Mouse (Mus musculus): ENCODE measurements around the gene Tmem104. TPM values are rescaled to one million over a fixed set of nuclear protein-coding genes. Genes with fewer than 3 reads are reported as not detected.

Gene Tmem104
- polyA plus RNA-seq, 1 experiment from 2014 or later = 7.7 TPM

- Histone ChIP-seq H3K4me3 (ENCODE audit: low read depth, low read length) (peak overlapping the region; percentile 36), H3K4me2 (ENCODE audit: low read depth, low read length) (peak overlapping the region; percentile 69), H3K36me3 (replicated peaks; ENCODE audit: control insufficient read depth, insufficient read depth, low read depth, low read length) (no peaks in the 10 kb centered on the region), H3K27ac (replicated peaks; ENCODE audit: low read depth, low read length) (no peak overlapping the region), H3K4me1 (ENCODE audit: control insufficient read depth, insufficient read depth, low read length) (peaks cover 13% of the 10 kb centered on the region), H3K27me3 (ENCODE audit: control insufficient read depth, insufficient read depth, low read length) (peaks cover 61% of the 10 kb centered on the region), H3K9me3 (replicated peaks; ENCODE audit: control insufficient read depth, low read length) (no peaks in the 10 kb centered on the region), H3K9ac (replicated peaks; ENCODE audit: low read length) (no peak overlapping the region)
- DNase-seq (ENCODE audit: low spot score) (no peak), ATAC-seq (replicated peaks; ENCODE audit: insufficient number of reproducible peaks, low FRiP score, low TSS enrichment, low read depth) (no peak)
- WGBS = 1% methylated on average over 22 of the region's 22 CpGs
Observed at GRCm38 (mm10) chr11:115266400-115266778, 79.1 kb downstream of the Tmem104 start.

GRCm38 (mm10) chr11:115267061-115267883, 80.0 kb downstream of the Tmem104 start, which contains the start of gene Grin2c:
Grin2c (minus strand) TSS chr11:115267243.
- Histone ChIP-seq H3K4me2 (ENCODE audit: low read depth, low read length) (peak within 1 kb of the TSS; percentile 69), H3K4me3 (ENCODE audit: low read depth, low read length) (peak within 1 kb of the TSS; percentile 36), H3K9ac (replicated peaks; ENCODE audit: low read length) (peak within 1 kb of the TSS; percentile 22; the same call in 1 of the 2 replicates), H3K36me3 (replicated peaks; ENCODE audit: control insufficient read depth, insufficient read depth, low read depth, low read length) (no peaks in the 10 kb centered on the region), H3K4me1 (ENCODE audit: control insufficient read depth, insufficient read depth, low read length) (peaks cover 13% of the 10 kb centered on the region), H3K27me3 (ENCODE audit: control insufficient read depth, insufficient read depth, low read length) (peaks cover 53% of the 10 kb centered on the region), H3K27ac (replicated peaks; ENCODE audit: low read depth, low read length) (no peak within 1 kb of the TSS), H3K9me3 (replicated peaks; ENCODE audit: control insufficient read depth, low read length) (no peaks in the 10 kb centered on the region)
- ATAC-seq (replicated peaks; ENCODE audit: insufficient number of reproducible peaks, low FRiP score, low TSS enrichment, low read depth) = no peak
- DNase-seq (ENCODE audit: low spot score) = no peak
- WGBS = 7% methylated on average over 38 of the region's 50 CpGs

- ATAC-seq (replicated peaks; ENCODE audit: insufficient number of reproducible peaks, low FRiP score, low TSS enrichment, low read depth) (no peak), DNase-seq (ENCODE audit: low spot score) (no peak)
- Histone ChIP-seq H3K4me2 (ENCODE audit: low read depth, low read length) (no peak overlapping the region), H3K36me3 (replicated peaks; ENCODE audit: control insufficient read depth, insufficient read depth, low read depth, low read length) (no peaks in the 10 kb centered on the region), H3K27ac (replicated peaks; ENCODE audit: low read depth, low read length) (no peak overlapping the region), H3K9me3 (replicated peaks; ENCODE audit: control insufficient read depth, low read length) (no peaks in the 10 kb centered on the region), H3K27me3 (ENCODE audit: control insufficient read depth, insufficient read depth, low read length) (peaks cover 51% of the 10 kb centered on the region), H3K4me3 (ENCODE audit: low read depth, low read length) (no peak overlapping the region), H3K9ac (replicated peaks; ENCODE audit: low read length) (no peak overlapping the region), H3K4me1 (ENCODE audit: control insufficient read depth, insufficient read depth, low read length) (peaks cover 13% of the 10 kb centered on the region)
- 72% methylated on average over 11 of the region's 11 CpGs for WGBS
Observed at GRCm38 (mm10) chr11:115267958-115268357, 80.7 kb downstream of the Tmem104 start.

GRCm38 (mm10) chr11:115269330-115270066, 82.2 kb downstream of the Tmem104 start:
- Histone ChIP-seq H3K4me1 (ENCODE audit: control insufficient read depth, insufficient read depth, low read length) (peaks cover 13% of the 10 kb centered on the region), H3K9ac (replicated peaks; ENCODE audit: low read length) (no peak overlapping the region), H3K27ac (replicated peaks; ENCODE audit: low read depth, low read length) (no peak overlapping the region), H3K9me3 (replicated peaks; ENCODE audit: control insufficient read depth, low read length) (no peaks in the 10 kb centered on the region), H3K4me2 (ENCODE audit: low read depth, low read length) (no peak overlapping the region), H3K27me3 (ENCODE audit: control insufficient read depth, insufficient read depth, low read length) (peaks cover 42% of the 10 kb centered on the region), H3K36me3 (replicated peaks; ENCODE audit: control insufficient read depth, insufficient read depth, low read depth, low read length) (no peaks in the 10 kb centered on the region), H3K4me3 (ENCODE audit: low read depth, low read length) (no peak overlapping the region)
- DNase-seq (ENCODE audit: low spot score) = no peak
- no peak for ATAC-seq (replicated peaks; ENCODE audit: insufficient number of reproducible peaks, low FRiP score, low TSS enrichment, low read depth)
- 89% methylated on average over 27 of the region's 27 CpGs for WGBS

- no peak overlapping the region for H3K9ac ChIP-seq (replicated peaks; ENCODE audit: low read length)
- H3K4me1 ChIP-seq (ENCODE audit: control insufficient read depth, insufficient read depth, low read length) = peaks cover 13% of the 10 kb centered on the region
- DNase-seq (ENCODE audit: low spot score) (peak; percentile 89), ATAC-seq (replicated peaks; ENCODE audit: insufficient number of reproducible peaks, low FRiP score, low TSS enrichment, low read depth) (0 out of 2 replicates have a peak, but pooled peaks have one; percentile 26)
- H3K27me3 ChIP-seq (ENCODE audit: control insufficient read depth, insufficient read depth, low read length) = peaks cover 34% of the 10 kb centered on the region
- whole genome bisulfite sequencing = 35% methylated on average over 19 of the region's 19 CpGs
- no peak overlapping the region for H3K4me3 ChIP-seq (ENCODE audit: low read depth, low read length)
- no peaks in the 10 kb centered on the region for H3K36me3 ChIP-seq (replicated peaks; ENCODE audit: control insufficient read depth, insufficient read depth, low read depth, low read length)
- no peaks in the 10 kb centered on the region for H3K9me3 ChIP-seq (replicated peaks; ENCODE audit: control insufficient read depth, low read length)
- no peak overlapping the region for H3K4me2 ChIP-seq (ENCODE audit: low read depth, low read length)
- no peak overlapping the region for H3K27ac ChIP-seq (replicated peaks; ENCODE audit: low read depth, low read length)
Observed at GRCm38 (mm10) chr11:115270148-115270861, 83.0 kb downstream of the Tmem104 start.

- Histone ChIP-seq H3K4me3 (ENCODE audit: low read depth, low read length) (no peak overlapping the region), H3K9ac (replicated peaks; ENCODE audit: low read length) (no peak overlapping the region), H3K4me1 (ENCODE audit: control insufficient read depth, insufficient read depth, low read length) (peaks cover 11% of the 10 kb centered on the region), H3K27me3 (ENCODE audit: control insufficient read depth, insufficient read depth, low read length) (peaks cover 27% of the 10 kb centered on the region), H3K9me3 (replicated peaks; ENCODE audit: control insufficient read depth, low read length) (no peaks in the 10 kb centered on the region), H3K4me2 (ENCODE audit: low read depth, low read length) (no peak overlapping the region), H3K27ac (replicated peaks; ENCODE audit: low read depth, low read length) (no peak overlapping the region), H3K36me3 (replicated peaks; ENCODE audit: control insufficient read depth, insufficient read depth, low read depth, low read length) (no peaks in the 10 kb centered on the region)
- ATAC-seq (replicated peaks; ENCODE audit: insufficient number of reproducible peaks, low FRiP score, low TSS enrichment, low read depth) = no peak
- 78% methylated on average over 9 of the region's 9 CpGs for WGBS
- no peak for DNase-seq (ENCODE audit: low spot score)
Observed at GRCm38 (mm10) chr11:115271052-115271451, 83.8 kb downstream of the Tmem104 start.

GRCm38 (mm10) chr11:115271481-115271880, 84.2 kb downstream of the Tmem104 start:
- H3K27me3 ChIP-seq (ENCODE audit: control insufficient read depth, insufficient read depth, low read length) = peaks cover 22% of the 10 kb centered on the region
- DNase-seq (ENCODE audit: low spot score) (no peak), ATAC-seq (replicated peaks; ENCODE audit: insufficient number of reproducible peaks, low FRiP score, low TSS enrichment, low read depth) (no peak)
- WGBS = 69% methylated on average over 10 of the region's 10 CpGs
- H3K4me3 ChIP-seq (ENCODE audit: low read depth, low read length) = no peak overlapping the region
- no peaks in the 10 kb centered on the region for H3K9me3 ChIP-seq (replicated peaks; ENCODE audit: control insufficient read depth, low read length)
- no peaks in the 10 kb centered on the region for H3K36me3 ChIP-seq (replicated peaks; ENCODE audit: control insufficient read depth, insufficient read depth, low read depth, low read length)
- no peak overlapping the region for H3K4me2 ChIP-seq (ENCODE audit: low read depth, low read length)
- no peak overlapping the region for H3K27ac ChIP-seq (replicated peaks; ENCODE audit: low read depth, low read length)
- H3K9ac ChIP-seq (replicated peaks; ENCODE audit: low read length) = no peak overlapping the region
- H3K4me1 ChIP-seq (ENCODE audit: control insufficient read depth, insufficient read depth, low read length) = peaks cover 8% of the 10 kb centered on the region

Measured in embryonic facial prominence, embryonic 11.5 days (tissue).